In genomic region chr2:149724279-149724678, GRCm38 (mm10) we compare ENCODE assay signal across 14 mouse cellular contexts.
DNase-seq lines count a peak whose midpoint lies in the region; ATAC-seq and TF ChIP-seq lines count a peak whose summit lies in the region.
"Had no signal": no experiment of that assay in that cellular context is flagged by ENCODE, and none has a peak within 500 bp of the region (broad histone marks: within the 10 kb centered on the region; RNA-seq: fewer than 3 reads in every experiment).

No protein-coding gene starts in this region.

- no peaks in the 10 kb centered on the region for H3K4me1 ChIP-seq in heart, embryonic 11.5 days (ENCODE audit: control insufficient read depth, insufficient read depth, low read length)
- no peaks in the 10 kb centered on the region for H3K4me1 ChIP-seq in limb, embryonic 11.5 days (ENCODE audit: control insufficient read depth, insufficient read depth, low read length)
- H3K4me1 ChIP-seq in limb, embryonic 10.5 days = no peaks in the 10 kb centered on the region
- no peaks in the 10 kb centered on the region for H3K4me1 ChIP-seq in CH12.LX (ENCODE audit: control insufficient read depth in 1 of 2, insufficient read depth in 2 of 2)
- no peaks in the 10 kb centered on the region for H3K4me1 ChIP-seq in embryonic facial prominence, embryonic 10.5 days
- H3K4me1 ChIP-seq in forebrain, embryonic 16.5 days (replicated peaks; ENCODE audit: control insufficient read depth, insufficient read depth, low read length) = no peaks in the 10 kb centered on the region
- peaks cover 5% of the 10 kb centered on the region; the same call in 1 of the 2 replicates for H3K4me1 ChIP-seq in forebrain, embryonic 10.5 days
- H3K4me1 ChIP-seq: forebrain, embryonic 13.5 days; megakaryocyte, embryonic 14.5 days had no signal

- H3K9me3 ChIP-seq in heart, embryonic 11.5 days (replicated peaks; ENCODE audit: control insufficient read depth, low read length) = no peaks in the 10 kb centered on the region
- no peaks in the 10 kb centered on the region for H3K9me3 ChIP-seq in limb, embryonic 11.5 days (ENCODE audit: control insufficient read depth, low read length)
- H3K9me3 ChIP-seq in limb, embryonic 10.5 days (replicated peaks) = no peaks in the 10 kb centered on the region
- H3K9me3 ChIP-seq in CH12.LX (replicated peaks; ENCODE audit: low read length) = no peaks in the 10 kb centered on the region
- H3K9me3 ChIP-seq in embryonic facial prominence, embryonic 10.5 days = no peaks in the 10 kb centered on the region
- H3K9me3 ChIP-seq in forebrain, embryonic 16.5 days (ENCODE audit: control insufficient read depth, low read length) = no peaks in the 10 kb centered on the region
- no peaks in the 10 kb centered on the region for H3K9me3 ChIP-seq in forebrain, embryonic 10.5 days
- H3K9me3 ChIP-seq: forebrain, embryonic 13.5 days had no signal

- no peak for TF ChIP-seq EP300 in CH12.LX (IDR thresholded peaks at IDR 0.05; ENCODE audit: low read length)

- no peaks in the 10 kb centered on the region for H3K36me3 ChIP-seq in heart, embryonic 11.5 days (ENCODE audit: control insufficient read depth, insufficient read depth, low read length)
- H3K36me3 ChIP-seq in limb, embryonic 11.5 days (ENCODE audit: control insufficient read depth, insufficient read depth, low read length) = no peaks in the 10 kb centered on the region
- H3K36me3 ChIP-seq in limb, embryonic 10.5 days = no peaks in the 10 kb centered on the region
- no peaks in the 10 kb centered on the region for H3K36me3 ChIP-seq in CH12.LX (replicated peaks in 1 of 2; ENCODE audit: control insufficient read depth in 1 of 2, insufficient read depth in 1 of 2, low read length in 1 of 2)
- no peaks in the 10 kb centered on the region for H3K36me3 ChIP-seq in embryonic facial prominence, embryonic 10.5 days (replicated peaks)
- H3K36me3 ChIP-seq in forebrain, embryonic 16.5 days (ENCODE audit: control insufficient read depth, insufficient read depth) = no peaks in the 10 kb centered on the region
- H3K36me3 ChIP-seq in forebrain, embryonic 10.5 days (replicated peaks) = no peaks in the 10 kb centered on the region

- no peak for TF ChIP-seq CTCF in CH12.LX (conservative IDR thresholded peaks at IDR 0.05 in 1 of 2, IDR thresholded peaks at IDR 0.05 in 1 of 2; ENCODE audit: low read depth in 2 of 2, low read length in 2 of 2)

- DNase-seq in heart, adult 11 months = peak; percentile 72
- no peak for DNase-seq in limb, embryonic 11.5 days (ENCODE audit: low spot score)
- no peak for DNase-seq in limb, embryonic 10.5 days (ENCODE audit: low spot score)
- peak; percentile 1 for DNase-seq in CH12.LX (ENCODE audit: extremely low read depth)
- peak; percentile 12 for DNase-seq in embryonic facial prominence, embryonic 10.5 days (ENCODE audit: low spot score)
- DNase-seq in forebrain, embryonic 10.5 days (ENCODE audit: extremely low spot score, low spot score) = no peak
- DNase-seq: cerebellum, postnatal 25 days; kidney, postnatal 14 days; thymus, adult 18-20 months had no signal

- no peak overlapping the region for H3K9ac ChIP-seq in heart, embryonic 11.5 days (ENCODE audit: low read depth, low read length)
- no peak overlapping the region for H3K9ac ChIP-seq in limb, embryonic 11.5 days (ENCODE audit: low read length)
- no peak overlapping the region for H3K9ac ChIP-seq in CH12.LX (ENCODE audit: insufficient read depth, low read depth)
- no peak overlapping the region for H3K9ac ChIP-seq in forebrain, embryonic 16.5 days (replicated peaks; ENCODE audit: low read depth, low read length)
- H3K9ac ChIP-seq: forebrain, embryonic 13.5 days had no signal

- dilution Hi-C loops in CH12.LX (cut with MboI; ENCODE audit: extremely low pct_ligation_motif_present, extremely low pct_unique_long_range_greater_than_20kb, low sequenced_read_pairs) = no loop called here

- no peak overlapping the region for H3K27ac ChIP-seq in heart, embryonic 11.5 days (ENCODE audit: low read depth, low read length)
- H3K27ac ChIP-seq in limb, embryonic 11.5 days (replicated peaks; ENCODE audit: low read depth, low read length) = no peak overlapping the region
- H3K27ac ChIP-seq in limb, embryonic 10.5 days = no peak overlapping the region
- no peak overlapping the region for H3K27ac ChIP-seq in CH12.LX (ENCODE audit: insufficient read depth, low read depth)
- no peak overlapping the region for H3K27ac ChIP-seq in embryonic facial prominence, embryonic 10.5 days (replicated peaks)
- H3K27ac ChIP-seq in forebrain, embryonic 16.5 days (ENCODE audit: low read length) = no peak overlapping the region
- H3K27ac ChIP-seq in forebrain, embryonic 10.5 days = no peak overlapping the region
- H3K27ac ChIP-seq: forebrain, embryonic 13.5 days had no signal

- in situ Hi-C loops in CH12.LX (cut with MboI; ENCODE audit: low pct_ligation_motif_present, low pct_unique_long_range_greater_than_20kb, low sequenced_read_pairs) = no loop called here

- no peak for TF ChIP-seq POLR2A in CH12.LX (IDR thresholded peaks at IDR 0.05; ENCODE audit: low read depth, low read length)

- no peak overlapping the region for H3K4me2 ChIP-seq in heart, embryonic 11.5 days
- no peak overlapping the region for H3K4me2 ChIP-seq in limb, embryonic 11.5 days (ENCODE audit: low read depth, severe bottlenecking)
- H3K4me2 ChIP-seq in CH12.LX (ENCODE audit: insufficient read depth, low read depth, poor library complexity, severe bottlenecking) = no peak overlapping the region
- H3K4me2 ChIP-seq in forebrain, embryonic 16.5 days (ENCODE audit: low read length) = no peak overlapping the region
- H3K4me2 ChIP-seq: forebrain, embryonic 13.5 days; liver, embryonic 11.5 days had no signal

- no peak for ATAC-seq in heart, embryonic 11.5 days (replicated peaks; ENCODE audit: insufficient number of reproducible peaks, low FRiP score, low TSS enrichment)
- peak; percentile 40; the same call in 1 of the 2 replicates for ATAC-seq in limb, embryonic 11.5 days (ENCODE audit: insufficient number of reproducible peaks, low FRiP score, low TSS enrichment, low read depth)
- no peak for ATAC-seq in forebrain, embryonic 16.5 days
- ATAC-seq: forebrain, embryonic 13.5 days had no signal

- H3K4me3 ChIP-seq in heart, embryonic 11.5 days (ENCODE audit: low read depth, low read length) = no peak overlapping the region
- H3K4me3 ChIP-seq in limb, embryonic 11.5 days (ENCODE audit: low read depth, low read length) = no peak overlapping the region
- H3K4me3 ChIP-seq in limb, embryonic 10.5 days = no peak overlapping the region
- H3K4me3 ChIP-seq in CH12.LX (replicated peaks in 1 of 3; ENCODE audit: low read depth in 2 of 3, low read length in 2 of 3, poor library complexity in 1 of 3) = no peak overlapping the region
- H3K4me3 ChIP-seq in embryonic facial prominence, embryonic 10.5 days = no peak overlapping the region
- H3K4me3 ChIP-seq in forebrain, embryonic 16.5 days (replicated peaks; ENCODE audit: low read length) = no peak overlapping the region
- H3K4me3 ChIP-seq in forebrain, embryonic 10.5 days = no peak overlapping the region
- H3K4me3 ChIP-seq: forebrain, embryonic 13.5 days; megakaryocyte, embryonic 14.5 days had no signal

- H3K79me2 ChIP-seq in CH12.LX (replicated peaks; ENCODE audit: control insufficient read depth, extremely low read depth, insufficient read depth, poor library complexity, severe bottlenecking) = no peaks in the 10 kb centered on the region

- TF ChIP-seq RAD21 in CH12.LX (IDR thresholded peaks at IDR 0.05; ENCODE audit: low read depth, low read length) = no peak

- WGBS in heart, embryonic 11.5 days (ENCODE audit: insufficient replicate concordance) = 22% methylated on average over 7 of the region's 7 CpGs
- WGBS in limb, embryonic 11.5 days = 21% methylated on average over 7 of the region's 7 CpGs
- 27% methylated on average over 7 of the region's 7 CpGs for WGBS in limb, embryonic 10.5 days
- 23% methylated on average over 7 of the region's 7 CpGs for WGBS in embryonic facial prominence, embryonic 10.5 days
- WGBS in forebrain, embryonic 16.5 days = 30% methylated on average over 7 of the region's 7 CpGs
- WGBS in forebrain, embryonic 10.5 days = 29% methylated on average over 7 of the region's 7 CpGs

- H3K27me3 ChIP-seq in heart, embryonic 11.5 days (ENCODE audit: control insufficient read depth, insufficient read depth, low read length) = no peaks in the 10 kb centered on the region
- no peaks in the 10 kb centered on the region for H3K27me3 ChIP-seq in limb, embryonic 11.5 days (ENCODE audit: control insufficient read depth, insufficient read depth, low read length)
- no peaks in the 10 kb centered on the region for H3K27me3 ChIP-seq in limb, embryonic 10.5 days (ENCODE audit: low read depth, poor library complexity, severe bottlenecking)
- H3K27me3 ChIP-seq in CH12.LX (replicated peaks) = peaks cover 9% of the 10 kb centered on the region
- H3K27me3 ChIP-seq in embryonic facial prominence, embryonic 10.5 days (replicated peaks; ENCODE audit: low read depth, poor library complexity, severe bottlenecking) = no peaks in the 10 kb centered on the region
- H3K27me3 ChIP-seq in forebrain, embryonic 16.5 days (replicated peaks; ENCODE audit: control insufficient read depth, insufficient read depth, low read length) = no peaks in the 10 kb centered on the region
- no peaks in the 10 kb centered on the region for H3K27me3 ChIP-seq in forebrain, embryonic 10.5 days (ENCODE audit: poor library complexity, severe bottlenecking)
- H3K27me3 ChIP-seq: forebrain, embryonic 13.5 days; megakaryocyte, embryonic 14.5 days had no signal

TF ChIP-seq in CH12.LX, 34 proteins besides CTCF, POLR2A, EP300 and RAD21:
- TF ChIP-seq JUN (IDR thresholded peaks at IDR 0.05; ENCODE audit: insufficient read depth, low read depth, low read length) (no peak), ZKSCAN1 (IDR thresholded peaks at IDR 0.05; ENCODE audit: borderline replicate concordance, low read depth, low read length) (no peak), NRF1 (IDR thresholded peaks at IDR 0.05; ENCODE audit: low read depth, low read length) (no peak), CHD1 (IDR thresholded peaks at IDR 0.05; ENCODE audit: low read depth, low read length) (no peak), UBTF (IDR thresholded peaks at IDR 0.05; ENCODE audit: low read depth, low read length) (no peak), ZMIZ1 (IDR thresholded peaks at IDR 0.05; ENCODE audit: low read depth, low read length) (no peak), GABPA (IDR thresholded peaks at IDR 0.05; ENCODE audit: insufficient replicate concordance, low read depth, low read length) (no peak), TCF12 (IDR thresholded peaks at IDR 0.05; ENCODE audit: low read depth, low read length) (no peak), MAX (IDR thresholded peaks at IDR 0.05; ENCODE audit: low read length) (no peak), ZNF384 (IDR thresholded peaks at IDR 0.05; ENCODE audit: low read depth, low read length) (no peak), MAZ (IDR thresholded peaks at IDR 0.05; ENCODE audit: low read depth, low read length) (no peak), MYC (IDR thresholded peaks at IDR 0.05; ENCODE audit: low read depth, low read length) (no peak), USF1 (IDR thresholded peaks at IDR 0.05; ENCODE audit: low read depth, low read length) (no peak), MEF2A (IDR thresholded peaks at IDR 0.05; ENCODE audit: borderline replicate concordance, low read depth, low read length) (no peak), POLR2AphosphoS2 (IDR thresholded peaks at IDR 0.05; ENCODE audit: low read depth, low read length) (no peak)

Comparison
In these comparisons a context has a peak if more than half of its experiments do, and no peak if none do; other contexts are left out.
1. DNase-seq: peak in heart, adult 11 months (single experiment), CH12.LX (single experiment) and embryonic facial prominence, embryonic 10.5 days (single experiment); none in limb, embryonic 11.5 days (single experiment), limb, embryonic 10.5 days (single experiment) and forebrain, embryonic 10.5 days (single experiment).